Mouse (Mus musculus): Measurements from ENCODE around the gene Acin1.

DNA sequence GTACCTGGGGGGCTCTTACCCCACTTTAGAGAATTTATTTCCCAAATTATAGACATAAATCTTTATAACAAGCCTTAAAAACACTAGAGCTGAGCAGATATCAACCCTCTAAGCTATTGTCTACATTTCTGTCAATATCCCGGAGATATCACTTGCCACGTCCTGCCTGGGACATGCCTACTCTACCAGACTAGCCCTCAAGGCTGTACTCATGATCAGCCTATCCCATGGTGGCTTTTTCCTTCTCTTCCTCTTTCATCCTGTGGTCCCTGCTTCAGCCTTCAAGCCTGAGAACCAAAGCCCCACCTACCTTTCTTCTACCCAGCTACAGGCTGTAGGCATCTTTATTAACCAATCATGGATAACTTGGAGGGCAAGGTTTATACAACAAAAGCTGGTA is 56.9 kb downstream of the Acin1 start:
- TF ChIP-seq TCF12 (IDR thresholded peaks at IDR 0.05; ENCODE audit: insufficient read depth, poor library complexity, severe bottlenecking): no peak
- no peak for TF ChIP-seq E2F4 (IDR thresholded peaks at IDR 0.05; ENCODE audit: insufficient read depth)
- no peak for TF ChIP-seq MYOG (IDR thresholded peaks at IDR 0.05; ENCODE audit: control insufficient read depth in 1 of 3, insufficient read depth in 1 of 3, insufficient read length in 2 of 3, low read depth in 2 of 3)
- TF ChIP-seq POLR2A (IDR thresholded peaks at IDR 0.05; ENCODE audit: insufficient read length, low read depth): no peak
- no peak for TF ChIP-seq MAX (IDR thresholded peaks at IDR 0.05; ENCODE audit: low read depth)
- no peak for TF ChIP-seq POLR2AphosphoS2 (IDR thresholded peaks at IDR 0.05; ENCODE audit: insufficient read length, low read depth)
- TF ChIP-seq CEBPB (IDR thresholded peaks at IDR 0.05; ENCODE audit: insufficient read depth, poor library complexity, severe bottlenecking): no peak
- TF ChIP-seq SRF (IDR thresholded peaks at IDR 0.05; ENCODE audit: control insufficient read depth, insufficient read length, low read depth): no peak
- no peak for TF ChIP-seq USF1 (IDR thresholded peaks at IDR 0.05; ENCODE audit: low read depth)

Data from myocyte (in vitro differentiated cells).